Mouse (Mus musculus) intestine, embryonic 16.5 days (tissue): ENCODE measurements at regions not wholly inside any gene's neighbourhood (a gene's known extent, or its start where the extent isn't known, plus 50 kb on each side); places are given as distances from the start of the nearest gene placed in this dataset.
"Not testable (repeated sequence)": the region's sequence is repeated elsewhere in the genome, so short reads cannot be mapped to it uniquely, and the experiment has no call there.

Experiments used
- ATAC-seq: fragments of 200-750 bp; cut with Nextera tagmentation; 2 replicates; pipeline ENCODE4 v1.8.0; 2017; ENCODE audit warnings: moderate TSS enrichment, moderate library complexity
- H3K27ac ChIP-seq: fragments of 300-500 bp; sonication (generic); 2 replicates; pipeline ENCODE4 v1.5.1; 2014; ENCODE audit warnings: mild to moderate bottlenecking, low read length
- H3K27me3 ChIP-seq: fragments of 300-500 bp; sonication (generic); replicated peaks from 2 replicates; pipeline ENCODE4 v1.6.1; 2014; ENCODE audit warnings: low read length, control low read depth, mixed read lengths; ENCODE audit not compliant: control insufficient read depth, insufficient read depth
- H3K36me3 ChIP-seq: fragments of 300-500 bp; sonication (generic); 2 replicates; pipeline ENCODE4 v1.6.1; 2014; ENCODE audit warnings: low read length, control low read depth; ENCODE audit not compliant: control insufficient read depth, insufficient read depth
- H3K4me1 ChIP-seq: fragments of 300-500 bp; sonication (generic); 2 replicates; pipeline ENCODE4 v1.6.1; 2014; ENCODE audit warnings: low read length, control low read depth, mixed read lengths; ENCODE audit not compliant: control insufficient read depth, insufficient read depth
- H3K4me2 ChIP-seq: fragments of 300-500 bp; sonication (generic); 2 replicates; pipeline ENCODE4 v1.6.1; 2014; ENCODE audit warnings: low read depth, low read length, control low read depth
- H3K4me3 ChIP-seq: fragments of 300-500 bp; sonication (generic); 2 replicates; pipeline ENCODE4 v1.5.1; 2014; ENCODE audit warnings: mild to moderate bottlenecking, low read length
- H3K9ac ChIP-seq: fragments of 300-500 bp; sonication (generic); 2 replicates; pipeline ENCODE4 v1.6.1; 2014; ENCODE audit warnings: low read depth, low read length
- H3K9me3 ChIP-seq: fragments of 300-500 bp; sonication (generic); 2 replicates; pipeline ENCODE4 v1.6.1; 2016; ENCODE audit warnings: low read length, control low read depth; ENCODE audit not compliant: control insufficient read depth
- WGBS: fragments of 180-500 bp; shearing (Covaris S2); extraction: QIAGEN DNeasy Blood & Tissue Kit; methylation state at CpG from one replicate; pipeline ENCODE4 v1.1.7; 2014; 5-methylcytosine and 5-hydroxymethylcytosine counted together

GRCm38 (mm10) chr7:73657283-73657682 is 82.8 kb upstream of the Fam174b start:
- no peak for ATAC-seq
- Histone ChIP-seq H3K9ac (no peak overlapping the region), H3K27ac (no peak overlapping the region), H3K36me3 (no peaks in the 10 kb centered on the region), H3K4me3 (no peak overlapping the region), H3K4me2 (no peak overlapping the region), H3K9me3 (no peaks in the 10 kb centered on the region), H3K27me3 (no peaks in the 10 kb centered on the region), H3K4me1 (no peaks in the 10 kb centered on the region)
- 47% methylated on average over 7 of the region's 7 CpGs for WGBS

GRCm38 (mm10) chr7:73656424-73656795 is 83.7 kb upstream of the Fam174b start:
- not testable (repeated sequence) for H3K4me2 ChIP-seq, H3K36me3 ChIP-seq, H3K27ac ChIP-seq, H3K4me3 ChIP-seq, ATAC-seq, H3K9ac ChIP-seq, H3K4me1 ChIP-seq, H3K9me3 ChIP-seq, H3K27me3 ChIP-seq
- 94% methylated on average over 16 of the region's 16 CpGs for WGBS

- no peaks in the 10 kb centered on the region for H3K27me3 ChIP-seq
- no peak overlapping the region for H3K4me2 ChIP-seq
- no peak overlapping the region for H3K4me3 ChIP-seq
- ATAC-seq: no peak
- H3K9me3 ChIP-seq: no peaks in the 10 kb centered on the region
- H3K4me1 ChIP-seq: no peaks in the 10 kb centered on the region
- H3K36me3 ChIP-seq: no peaks in the 10 kb centered on the region
- WGBS: 21% methylated on average over 5 of the region's 5 CpGs
- no peak overlapping the region for H3K27ac ChIP-seq
- no peak overlapping the region for H3K9ac ChIP-seq
These were observed 84.2 kb upstream of the Fam174b start for GRCm38 (mm10) chr7:73655787-73656423.

GRCm38 (mm10) chr7:73654193-73654871 is 85.8 kb upstream of the Fam174b start:
- Histone ChIP-seq H3K4me2 (no peak overlapping the region), H3K9me3 (no peaks in the 10 kb centered on the region), H3K27me3 (no peaks in the 10 kb centered on the region), H3K4me3 (no peak overlapping the region), H3K27ac (no peak overlapping the region), H3K4me1 (no peaks in the 10 kb centered on the region), H3K9ac (no peak overlapping the region), H3K36me3 (no peaks in the 10 kb centered on the region)
- 28% methylated on average over 12 of the region's 12 CpGs for WGBS
- ATAC-seq: peak; percentile 42; the same call in 1 of the 2 replicates

GRCm38 (mm10) chr7:73650909-73651308 is 89.2 kb upstream of the Fam174b start:
- no peaks in the 10 kb centered on the region for H3K4me1 ChIP-seq
- WGBS: 92% methylated on average over 6 of the region's 6 CpGs
- no peak overlapping the region for H3K27ac ChIP-seq
- no peak for ATAC-seq
- H3K4me2 ChIP-seq: no peak overlapping the region
- no peaks in the 10 kb centered on the region for H3K9me3 ChIP-seq
- no peaks in the 10 kb centered on the region for H3K27me3 ChIP-seq
- no peaks in the 10 kb centered on the region for H3K36me3 ChIP-seq
- H3K9ac ChIP-seq: no peak overlapping the region
- no peak overlapping the region for H3K4me3 ChIP-seq

- Histone ChIP-seq H3K9me3 (no peaks in the 10 kb centered on the region), H3K4me1 (no peaks in the 10 kb centered on the region), H3K4me2 (no peak overlapping the region), H3K36me3 (no peaks in the 10 kb centered on the region), H3K27ac (no peak overlapping the region), H3K9ac (no peak overlapping the region), H3K4me3 (no peak overlapping the region), H3K27me3 (no peaks in the 10 kb centered on the region)
- no peak for ATAC-seq
- 23% methylated on average over 4 of the region's 4 CpGs for WGBS
These were observed 92.1 kb upstream of the Fam174b start for GRCm38 (mm10) chr7:73648010-73648409.

GRCm38 (mm10) chr7:73647140-73647539 is 93.0 kb upstream of the Fam174b start:
- H3K9ac ChIP-seq: no peak overlapping the region
- H3K27me3 ChIP-seq: no peaks in the 10 kb centered on the region
- no peak for ATAC-seq
- no peaks in the 10 kb centered on the region for H3K4me1 ChIP-seq
- H3K4me2 ChIP-seq: no peak overlapping the region
- H3K4me3 ChIP-seq: no peak overlapping the region
- H3K36me3 ChIP-seq: no peaks in the 10 kb centered on the region
- H3K9me3 ChIP-seq: no peaks in the 10 kb centered on the region
- no peak overlapping the region for H3K27ac ChIP-seq
- WGBS: 77% methylated on average over 4 of the region's 4 CpGs

- H3K4me1 ChIP-seq: no peaks in the 10 kb centered on the region
- no peak overlapping the region for H3K27ac ChIP-seq
- no peaks in the 10 kb centered on the region for H3K9me3 ChIP-seq
- no peak overlapping the region for H3K4me2 ChIP-seq
- no peak overlapping the region for H3K4me3 ChIP-seq
- H3K36me3 ChIP-seq: no peaks in the 10 kb centered on the region
- no peak for ATAC-seq
- H3K9ac ChIP-seq: no peak overlapping the region
- 57% methylated on average over 5 of the region's 5 CpGs for WGBS
- no peaks in the 10 kb centered on the region for H3K27me3 ChIP-seq
These were observed 93.4 kb upstream of the Fam174b start for GRCm38 (mm10) chr7:73646711-73647110.

GRCm38 (mm10) chr7:73644362-73644904 is 95.7 kb upstream of the Fam174b start:
- Histone ChIP-seq H3K4me2 (no peak overlapping the region), H3K36me3 (no peaks in the 10 kb centered on the region), H3K4me3 (no peak overlapping the region), H3K9ac (no peak overlapping the region), H3K9me3 (no peaks in the 10 kb centered on the region), H3K4me1 (no peaks in the 10 kb centered on the region), H3K27ac (no peak overlapping the region), H3K27me3 (no peaks in the 10 kb centered on the region)
- WGBS: 58% methylated on average over 4 of the region's 4 CpGs
- no peak for ATAC-seq
